Mouse (Mus musculus) liver, postnatal 0 days (tissue): ENCODE results near the gene Arhgap22. TPM values are rescaled to one million over a fixed set of nuclear protein-coding genes. Genes with fewer than 3 reads are reported as not detected.

Experiments
- ATAC-seq: fragments of 200-750 bp; cut with Nextera tagmentation; 2 replicates; pipeline ENCODE4 v1.8.0; 2017; ENCODE audit warnings: mild to moderate bottlenecking, moderate library complexity
- DNase-seq: peaks from one replicate; pipeline ENCODE4 v3.0.0-alpha.2; 2016
- H3K27ac ChIP-seq: fragments of 300-500 bp; sonication (generic); 2 replicates; pipeline ENCODE4 v1.5.1; 2014; ENCODE audit warnings: antibody characterized with exemption, moderate library complexity, mild to moderate bottlenecking, low read depth
- H3K27me3 ChIP-seq: fragments of 300-500 bp; sonication (generic); 2 replicates; pipeline ENCODE4 v1.6.1; 2014; ENCODE audit warnings: low read length, control low read depth, mixed read lengths; ENCODE audit not compliant: insufficient read depth
- H3K36me3 ChIP-seq: fragments of 300-500 bp; sonication (generic); replicated peaks from 2 replicates; pipeline ENCODE4 v1.6.1; 2014; ENCODE audit warnings: mild to moderate bottlenecking, control low read depth, low read length, moderate library complexity, mixed read lengths; ENCODE audit not compliant: insufficient read depth
- H3K4me1 ChIP-seq: fragments of 300-500 bp; sonication (generic); 2 replicates; pipeline ENCODE4 v1.6.1; 2014; ENCODE audit warnings: antibody characterized with exemption, mild to moderate bottlenecking, control low read depth; ENCODE audit not compliant: insufficient read depth
- H3K4me2 ChIP-seq: fragments of 300-500 bp; sonication (generic); 2 replicates; pipeline ENCODE4 v1.6.1; 2014; ENCODE audit warnings: low read depth, mild to moderate bottlenecking, low read length, moderate library complexity, mixed read lengths
- H3K4me3 ChIP-seq: fragments of 300-500 bp; sonication (generic); 2 replicates; pipeline ENCODE4 v1.5.1; 2014; ENCODE audit warnings: low read depth, low read length
- H3K9ac ChIP-seq: fragments of 300-500 bp; sonication (generic); replicated peaks from 2 replicates; pipeline ENCODE4 v1.6.1; 2014; ENCODE audit warnings: mild to moderate bottlenecking, moderate library complexity
- H3K9me3 ChIP-seq: fragments of 300-500 bp; sonication (generic); 2 replicates; pipeline ENCODE4 v1.6.1; 2016; ENCODE audit warnings: mild to moderate bottlenecking, control low read depth, low read length, mixed read lengths
- CTCF ChIP-seq: sonication (generic); IDR thresholded peaks from 2 replicates; pipeline ENCODE4 v1.5.1; 2016; ENCODE audit warnings: antibody characterized with exemption, low read depth
- EP300 ChIP-seq: IDR thresholded peaks from 2 replicates; pipeline ENCODE4 v1.6.1; 2016; ENCODE audit warnings: antibody characterized with exemption, low read depth, mild to moderate bottlenecking
- WGBS: fragments of 180-500 bp; shearing (Covaris S2); extraction: QIAGEN DNeasy Blood & Tissue Kit; methylation state at CpG from one replicate; pipeline ENCODE4 v1.1.7; 2014; ENCODE audit not compliant: insufficient replicate concordance; 5-methylcytosine and 5-hydroxymethylcytosine counted together
- polyA plus RNA-seq: library from polyadenylated mRNA; unstranded; fragments of >200 nt; fragmentation: Nextera tagmentation; extraction: Ambion mirVana; gene quantifications from 2 replicates; pipeline ENCODE4 v1.2.1, GENCODE M21; 2015

Gene Arhgap22
- polyA plus RNA-seq, 1 experiment from 2014 or later, result 0.73 TPM

DNA sequence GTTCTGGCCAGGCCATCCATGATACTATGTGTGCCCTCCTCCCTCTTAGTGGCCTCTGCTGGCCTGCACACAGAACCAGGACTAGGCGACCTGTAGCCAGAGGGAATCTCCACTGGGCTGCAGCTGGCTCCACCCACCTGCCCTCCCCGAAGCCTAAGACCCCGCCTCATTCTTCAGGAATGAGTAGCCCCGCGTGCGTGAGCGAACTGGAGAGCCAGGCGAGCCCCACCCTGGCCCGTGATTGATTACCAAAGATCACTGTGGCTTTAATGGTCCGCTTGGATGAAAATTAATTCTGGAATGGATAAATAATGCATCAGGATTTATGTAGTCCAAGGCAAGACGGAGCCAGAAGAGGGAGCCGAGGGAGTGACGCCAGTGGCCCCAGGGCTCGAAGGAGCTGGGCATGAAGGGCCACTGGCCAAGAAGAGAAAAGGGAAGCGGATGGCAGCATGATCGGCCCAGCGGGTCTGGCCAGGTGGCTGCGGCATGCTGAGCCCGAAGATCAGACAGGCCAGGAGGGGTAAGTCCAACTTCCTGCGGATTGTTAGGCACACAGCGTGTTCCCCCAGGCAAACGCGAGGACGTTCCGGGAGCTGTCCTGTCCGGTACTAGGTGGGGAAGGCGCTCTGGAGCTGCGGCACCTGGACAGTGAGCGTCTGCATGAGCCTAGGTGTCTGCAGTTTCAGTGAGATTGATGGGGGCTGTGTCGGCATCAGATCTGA is 36.6 kb downstream of the Arhgap22 start:
- peak overlapping the region; percentile 65 for H3K4me2 ChIP-seq
- H3K4me3 ChIP-seq, result peak overlapping the region; percentile 32
- DNase-seq, result peak; percentile 25
- peak; percentile 36; the same call in 1 of the 2 replicates for ATAC-seq
- no peak overlapping the region for H3K27ac ChIP-seq
- H3K36me3 ChIP-seq, result no peaks in the 10 kb centered on the region
- 7% methylated on average over 30 of the region's 30 CpGs for WGBS
- H3K27me3 ChIP-seq, result peaks cover 4% of the 10 kb centered on the region; the same call in 1 of the 2 replicates
- TF ChIP-seq EP300, result no peak
- no peak overlapping the region for H3K9ac ChIP-seq
- H3K9me3 ChIP-seq, result no peaks in the 10 kb centered on the region
- peaks cover 4% of the 10 kb centered on the region; the same call in 1 of the 2 replicates for H3K4me1 ChIP-seq

DNA sequence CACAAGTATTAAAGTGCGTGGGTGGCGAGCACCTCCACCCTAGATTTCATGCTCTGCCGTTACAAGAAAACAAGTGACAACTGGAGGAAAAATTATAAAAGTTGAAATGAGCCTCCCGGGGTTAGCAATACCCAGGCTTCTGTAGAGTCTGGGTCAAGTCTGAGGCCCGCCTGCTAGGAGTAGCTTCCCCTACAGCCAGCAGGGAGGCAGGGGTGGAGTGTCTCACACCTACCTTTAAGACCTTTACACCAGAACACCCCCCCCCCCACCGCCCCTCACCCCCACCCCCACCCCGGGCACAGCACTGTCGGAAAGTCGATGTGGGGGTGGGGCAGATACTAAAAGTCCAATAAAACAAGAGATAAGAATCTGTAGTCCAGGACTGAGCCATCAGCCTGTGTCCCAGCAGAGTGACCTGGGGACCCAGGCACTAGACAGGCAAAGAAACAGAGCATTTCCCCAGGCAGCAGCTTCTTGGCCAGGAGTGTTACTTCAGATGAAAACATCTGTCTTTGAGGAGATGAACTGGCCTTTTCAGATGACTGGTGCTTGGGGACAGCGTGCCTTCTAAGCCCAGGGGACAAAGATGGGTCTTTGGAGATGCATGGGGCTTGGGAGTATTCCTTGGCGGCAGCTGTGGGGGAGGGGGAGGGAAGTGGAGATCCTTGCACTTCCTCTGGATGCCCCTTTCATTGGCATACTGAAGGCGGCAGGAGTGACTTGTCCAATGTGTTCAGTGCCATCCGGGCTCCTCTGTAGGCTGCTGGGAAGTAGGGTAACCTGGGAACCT is 37.3 kb downstream of the Arhgap22 start:
- ATAC-seq, result no peak

DNA sequence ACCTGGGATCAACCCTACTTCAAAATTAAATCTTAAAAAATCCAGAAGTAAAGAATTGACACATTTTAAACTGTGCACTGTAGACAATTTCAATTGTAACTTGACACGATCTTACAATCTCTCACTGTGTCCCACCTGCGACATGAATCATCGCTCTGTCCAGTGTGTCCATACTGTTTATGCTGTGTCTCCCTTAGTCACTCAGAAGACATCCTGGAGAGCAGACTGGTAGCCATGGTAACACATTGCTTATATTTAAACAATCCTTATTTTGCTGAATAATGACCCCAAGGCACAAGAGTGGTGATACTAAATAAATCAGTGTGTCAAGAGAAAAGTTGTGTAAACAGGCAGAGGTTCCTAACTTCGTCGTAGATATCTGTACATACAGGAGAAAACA is 44.4 kb downstream of the Arhgap22 start:
- Histone ChIP-seq H3K9ac (no peak overlapping the region), H3K27me3 (no peaks in the 10 kb centered on the region), H3K36me3 (no peaks in the 10 kb centered on the region), H3K4me3 (no peak overlapping the region), H3K9me3 (no peaks in the 10 kb centered on the region), H3K4me2 (no peak overlapping the region), H3K27ac (no peak overlapping the region), H3K4me1 (no peaks in the 10 kb centered on the region)
- 73% methylated on average over 5 of the region's 5 CpGs for WGBS
- DNase-seq, result no peak
- no peak for TF ChIP-seq CTCF
- no peak for TF ChIP-seq EP300
- ATAC-seq, result no peak

More for the DNA sequence above, 37.3 kb downstream of the Arhgap22 start:
- TF ChIP-seq EP300 (no peak), CTCF (no peak)
- Histone ChIP-seq H3K27me3 (peaks cover 4% of the 10 kb centered on the region; the same call in 1 of the 2 replicates), H3K27ac (no peak overlapping the region), H3K9ac (no peak overlapping the region), H3K9me3 (no peaks in the 10 kb centered on the region), H3K4me3 (no peak overlapping the region), H3K36me3 (no peaks in the 10 kb centered on the region), H3K4me2 (peak overlapping the region; percentile 65), H3K4me1 (peaks cover 4% of the 10 kb centered on the region; the same call in 1 of the 2 replicates)
- no peak for DNase-seq
- WGBS, result 8% methylated on average over 13 of the region's 13 CpGs

DNA sequence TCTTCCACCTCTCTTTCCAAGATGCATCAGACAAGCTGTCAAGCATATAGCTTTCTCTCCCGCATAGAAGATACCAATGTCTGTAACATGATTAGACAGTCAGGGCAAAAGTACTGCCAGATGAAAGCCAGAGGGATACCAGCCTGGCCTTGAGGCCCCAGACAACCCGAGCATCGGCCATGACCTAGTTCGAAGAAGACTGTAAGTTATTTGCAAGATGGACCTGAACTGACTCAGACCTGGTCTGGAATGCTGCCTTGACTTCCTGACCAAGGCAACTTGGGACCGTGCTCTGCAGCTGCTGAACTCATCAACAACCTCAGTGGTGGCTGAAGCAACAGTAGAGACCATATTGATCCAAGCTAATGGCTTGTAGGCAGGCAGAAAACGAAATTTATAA is 46.3 kb downstream of the Arhgap22 start:
- TF ChIP-seq EP300, result no peak
- no peak for TF ChIP-seq CTCF
- H3K4me3 ChIP-seq, result no peak overlapping the region
- DNase-seq, result no peak
- H3K9ac ChIP-seq, result no peak overlapping the region
- ATAC-seq, result no peak
- H3K9me3 ChIP-seq, result no peaks in the 10 kb centered on the region
- H3K4me2 ChIP-seq, result no peak overlapping the region
- no peaks in the 10 kb centered on the region for H3K4me1 ChIP-seq
- H3K27ac ChIP-seq, result no peak overlapping the region
- WGBS, result 77% methylated on average over 6 of the region's 6 CpGs
- no peaks in the 10 kb centered on the region for H3K36me3 ChIP-seq
- no peaks in the 10 kb centered on the region for H3K27me3 ChIP-seq

DNA sequence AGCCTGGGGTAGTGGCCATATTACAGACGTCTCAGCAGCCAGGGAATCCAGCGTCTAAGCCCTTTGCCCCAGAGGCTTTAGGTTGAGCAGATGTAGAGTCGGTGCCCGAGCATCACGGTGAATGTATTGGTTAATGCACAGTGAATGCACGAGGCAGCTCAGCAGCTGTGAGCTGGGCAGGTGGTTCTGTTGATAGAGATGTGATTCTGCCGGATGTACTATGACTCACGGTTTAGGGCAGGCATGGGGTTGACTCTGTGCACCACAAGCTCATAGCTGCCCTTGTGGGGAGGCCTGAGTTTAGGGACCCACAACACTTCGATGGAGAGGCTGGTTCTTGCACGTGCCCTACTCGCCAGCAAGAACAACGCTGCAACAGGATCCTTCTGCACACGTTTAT is 51.0 kb downstream of the Arhgap22 start:
- peaks cover 2% of the 10 kb centered on the region; the same call in 1 of the 2 replicates for H3K9me3 ChIP-seq
- H3K4me2 ChIP-seq, result no peak overlapping the region
- no peaks in the 10 kb centered on the region for H3K4me1 ChIP-seq
- H3K4me3 ChIP-seq, result no peak overlapping the region
- no peaks in the 10 kb centered on the region for H3K27me3 ChIP-seq
- H3K36me3 ChIP-seq, result no peaks in the 10 kb centered on the region
- no peak for DNase-seq
- WGBS, result 85% methylated on average over 13 of the region's 13 CpGs
- TF ChIP-seq EP300, result no peak
- TF ChIP-seq CTCF, result no peak
- ATAC-seq, result no peak
- H3K9ac ChIP-seq, result no peak overlapping the region
- no peak overlapping the region for H3K27ac ChIP-seq

DNA sequence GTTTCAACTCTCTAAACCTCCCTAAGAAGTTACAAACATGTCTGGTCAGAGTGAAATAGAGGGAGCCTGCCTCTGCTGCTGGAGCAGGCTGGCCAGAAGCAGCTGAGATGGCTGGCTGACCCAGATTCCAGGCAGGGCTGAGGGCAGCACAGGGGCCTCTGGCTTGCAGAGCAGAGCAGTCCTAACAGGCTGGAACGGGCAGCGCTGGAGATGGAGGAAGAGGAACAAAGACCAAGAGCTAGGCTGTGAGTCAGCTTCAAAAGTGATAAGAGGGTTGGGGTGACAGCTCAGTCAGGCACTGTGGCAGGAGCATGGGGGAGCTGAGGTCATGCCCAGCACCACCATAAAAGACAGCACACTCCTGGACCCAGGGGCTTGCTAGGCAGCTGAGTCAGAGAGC is 62.4 kb downstream of the Arhgap22 start:
- H3K36me3 ChIP-seq, result no peaks in the 10 kb centered on the region
- no peak for TF ChIP-seq CTCF
- TF ChIP-seq EP300, result no peak
- DNase-seq (no peak), ATAC-seq (no peak)
- H3K4me3 ChIP-seq, result no peak overlapping the region
- 32% methylated on average over 2 of the region's 2 CpGs for WGBS
- H3K9me3 ChIP-seq, result no peaks in the 10 kb centered on the region
- H3K27me3 ChIP-seq, result no peaks in the 10 kb centered on the region
- H3K27ac ChIP-seq, result no peak overlapping the region
- H3K4me1 ChIP-seq, result no peaks in the 10 kb centered on the region
- H3K9ac ChIP-seq, result no peak overlapping the region
- no peak overlapping the region for H3K4me2 ChIP-seq
